Mouse (Mus musculus) mature B cell (primary cell): Measurements from ENCODE around the gene Hmg20a.

Experiments
- in situ Hi-C: fragments of 300-500 bp; cut with MboI; formaldehyde crosslinking; loops from 2 replicates; pipeline ENCODE4 v1.14.3; 2019

The Hmg20a gene

DNA sequence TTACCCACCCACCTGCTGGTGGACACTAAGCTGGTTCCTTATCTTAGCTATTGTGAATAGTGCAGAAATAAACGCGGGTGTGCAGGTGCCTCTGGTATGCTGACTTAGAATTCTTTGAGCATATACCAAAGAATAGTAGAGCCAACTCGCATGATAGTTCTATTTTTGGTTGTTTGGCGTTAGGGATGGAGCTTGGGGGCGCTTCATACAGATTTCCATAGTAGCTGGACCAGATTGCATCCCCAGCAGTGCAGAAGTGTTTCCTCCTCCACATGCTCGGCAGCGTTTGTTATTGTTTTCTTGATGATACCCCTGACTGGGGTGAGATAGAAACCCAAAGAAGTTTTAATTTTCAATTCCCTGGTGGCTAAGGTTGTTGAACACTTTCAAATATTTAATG lies 21.3 kb downstream of the Hmg20a start:
- in situ Hi-C loops, result no loop called here

DNA sequence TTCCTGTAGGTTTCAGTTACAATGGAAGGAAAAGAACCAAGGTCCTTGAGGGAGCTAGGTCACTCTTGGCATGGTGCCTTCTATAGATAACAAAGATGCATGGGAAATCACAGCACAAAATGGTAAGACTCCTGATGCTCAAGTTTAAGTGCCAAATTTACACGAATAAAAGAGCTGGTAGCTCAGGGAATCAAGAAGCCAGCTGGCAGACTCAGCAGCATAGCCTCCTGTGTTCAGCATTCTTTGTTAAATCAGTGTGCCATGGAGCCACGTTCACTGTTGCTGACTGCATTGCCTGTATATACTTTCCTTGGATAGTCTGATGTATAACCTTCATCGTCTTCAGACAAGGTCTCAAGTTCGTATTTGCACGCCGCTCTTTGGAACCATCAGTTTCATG lies 33.2 kb downstream of the Hmg20a start:
- in situ Hi-C loops, result no loop called here

DNA sequence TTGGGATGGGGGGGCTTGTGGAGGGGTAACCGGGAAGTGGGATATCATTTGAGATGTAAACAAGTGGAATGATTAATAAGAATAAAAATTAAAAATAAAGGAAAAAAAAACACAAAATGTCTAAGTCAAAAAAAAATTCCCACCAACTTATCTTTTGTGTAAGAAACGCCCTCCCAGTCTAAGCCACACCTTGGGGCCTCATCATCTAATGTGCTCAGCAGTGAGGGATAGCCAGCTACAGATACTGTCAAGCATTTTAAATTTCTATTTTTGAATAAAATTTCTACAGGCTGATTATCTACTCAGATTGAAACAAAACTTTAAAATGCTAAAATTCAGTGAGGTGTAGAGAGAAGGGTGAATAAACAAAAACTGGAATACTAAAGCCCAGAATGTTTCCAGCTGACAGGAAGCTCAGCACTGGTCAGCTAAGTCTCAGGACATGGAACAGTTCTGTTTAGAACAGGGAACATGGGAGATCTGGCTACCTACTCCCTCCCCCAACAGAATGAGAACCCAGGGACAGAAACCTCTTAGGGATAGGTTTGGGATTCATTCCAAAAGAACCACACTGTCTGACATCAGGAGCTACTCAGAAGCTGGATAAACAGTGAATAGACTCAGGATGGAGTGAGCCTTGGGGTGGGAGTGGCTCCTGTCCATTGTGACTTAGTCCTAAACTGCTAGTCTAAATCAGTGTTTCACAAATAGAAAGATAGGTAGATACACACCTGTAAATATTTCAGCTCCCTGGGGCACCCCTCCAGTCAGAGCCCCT lies 34.8 kb downstream of the Hmg20a start:
- in situ Hi-C loops, result no loop called here

DNA sequence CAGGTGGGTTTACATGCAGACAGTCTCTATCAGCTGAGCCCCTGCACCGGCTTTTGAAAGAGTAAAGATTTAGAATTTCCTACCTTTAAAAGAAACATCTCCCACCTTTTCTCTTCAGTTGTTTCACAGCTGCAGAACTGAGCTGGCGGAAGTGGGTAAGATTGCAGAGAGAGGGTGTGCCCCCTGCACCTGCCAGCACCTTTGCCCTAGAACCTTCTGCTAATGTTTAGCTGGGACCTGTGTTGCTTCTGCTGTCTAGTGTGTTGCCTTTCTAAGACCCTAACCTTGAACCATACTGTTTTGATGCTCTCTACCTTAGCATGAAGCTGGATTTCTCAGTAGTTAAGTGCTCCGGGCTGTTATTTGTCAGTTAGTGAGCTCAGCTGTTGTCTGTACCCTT lies 38.0 kb downstream of the Hmg20a start:
- in situ Hi-C loops, result no loop called here

DNA sequence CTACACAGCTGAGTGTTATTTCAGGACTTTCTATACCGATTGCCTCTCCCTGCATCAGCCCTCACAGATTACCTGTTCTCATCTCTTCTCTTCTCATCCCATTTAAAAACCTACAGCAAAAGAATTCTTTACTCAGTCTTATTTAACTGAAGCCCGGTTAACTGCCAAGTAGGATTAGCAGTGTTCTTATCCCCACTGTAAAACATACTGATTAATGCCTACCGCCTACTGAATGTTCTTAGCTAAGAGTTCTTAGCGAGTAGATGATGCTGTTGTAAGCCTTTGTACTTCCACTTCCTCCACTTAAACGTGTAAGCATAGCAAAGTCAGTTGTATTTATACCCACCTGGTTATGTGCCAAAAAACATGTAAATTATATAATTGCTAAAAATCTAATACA lies 42.6 kb downstream of the Hmg20a start:
- in situ Hi-C loops, result no loop called here

DNA sequence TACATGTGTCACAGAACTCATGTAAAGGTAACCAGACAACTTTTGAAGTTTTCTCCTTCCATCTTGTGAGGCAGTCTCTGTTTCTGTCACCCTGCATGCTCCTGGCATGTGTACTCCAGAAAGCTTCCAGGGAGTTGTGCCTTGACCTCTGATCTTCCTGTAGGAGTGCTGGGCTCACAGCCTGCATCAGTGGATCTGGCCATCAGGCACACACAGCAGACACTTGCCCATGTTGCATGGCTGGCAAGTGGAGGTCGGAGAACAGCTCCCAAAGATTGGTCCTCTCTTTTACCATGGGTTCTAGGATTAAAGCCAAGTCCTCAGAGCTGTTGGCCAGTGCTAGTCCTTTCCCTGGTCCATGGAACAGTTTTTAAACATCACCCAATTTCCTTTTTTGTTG lies 44.2 kb downstream of the Hmg20a start:
- in situ Hi-C loops, result no loop called here

DNA sequence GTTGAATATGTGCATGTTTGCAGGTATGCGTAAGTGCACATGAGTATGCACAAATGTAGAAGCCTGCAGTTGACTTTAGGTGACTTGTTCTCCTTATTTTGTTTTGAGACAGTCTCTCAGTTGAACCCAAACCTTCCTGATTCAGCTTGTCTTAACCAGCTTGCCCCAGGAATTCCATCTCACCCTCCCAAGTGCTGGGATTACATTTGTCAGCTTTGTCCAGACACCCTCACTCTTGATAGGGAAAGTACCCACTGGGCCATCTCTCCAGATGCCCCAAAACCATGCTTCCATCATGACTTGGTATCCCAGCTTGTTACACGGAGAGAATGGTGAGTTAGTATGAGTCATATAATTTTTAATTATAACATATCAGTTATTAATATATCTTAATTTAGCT lies 44.6 kb downstream of the Hmg20a start:
- in situ Hi-C loops, result no loop called here

DNA sequence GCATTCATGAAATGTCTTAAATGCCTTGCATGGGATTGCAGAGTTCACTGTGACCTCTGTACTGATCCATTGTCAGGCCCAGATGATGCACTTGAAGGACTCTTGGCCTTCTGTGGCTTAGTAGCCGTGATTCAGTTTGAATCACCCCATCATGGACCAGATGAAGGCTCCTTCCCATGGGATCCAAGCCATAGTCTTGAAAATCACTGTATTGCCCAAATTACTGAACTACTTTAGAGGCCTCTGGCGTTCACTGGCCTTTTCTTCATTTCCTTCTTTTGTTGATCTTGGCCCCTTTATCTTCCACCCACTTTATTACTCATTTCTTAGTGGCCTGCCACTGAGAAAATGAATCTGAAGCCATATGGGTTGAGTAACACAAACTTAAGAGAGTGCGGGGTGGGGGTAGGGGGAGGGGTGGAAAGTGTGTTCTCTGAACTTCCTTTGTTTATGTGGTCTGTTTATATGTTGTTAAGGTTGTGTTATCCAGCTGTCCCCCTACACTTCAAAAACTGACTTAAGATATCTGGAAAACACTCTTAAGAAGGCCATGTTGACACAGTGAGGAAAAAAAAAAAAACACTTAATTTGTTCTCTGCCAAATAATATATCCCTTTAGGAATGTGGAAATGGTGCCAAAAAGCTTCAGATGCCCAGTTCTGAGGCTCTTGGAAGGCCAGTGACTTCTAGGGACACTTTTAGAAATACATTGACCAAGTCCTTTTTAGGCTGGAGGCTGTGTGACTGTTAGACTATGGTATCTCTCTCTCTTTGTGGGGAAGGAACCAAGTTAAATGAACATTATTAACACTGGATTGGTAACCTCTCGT lies 45.5 kb downstream of the Hmg20a start:
- in situ Hi-C loops, result no loop called here

DNA sequence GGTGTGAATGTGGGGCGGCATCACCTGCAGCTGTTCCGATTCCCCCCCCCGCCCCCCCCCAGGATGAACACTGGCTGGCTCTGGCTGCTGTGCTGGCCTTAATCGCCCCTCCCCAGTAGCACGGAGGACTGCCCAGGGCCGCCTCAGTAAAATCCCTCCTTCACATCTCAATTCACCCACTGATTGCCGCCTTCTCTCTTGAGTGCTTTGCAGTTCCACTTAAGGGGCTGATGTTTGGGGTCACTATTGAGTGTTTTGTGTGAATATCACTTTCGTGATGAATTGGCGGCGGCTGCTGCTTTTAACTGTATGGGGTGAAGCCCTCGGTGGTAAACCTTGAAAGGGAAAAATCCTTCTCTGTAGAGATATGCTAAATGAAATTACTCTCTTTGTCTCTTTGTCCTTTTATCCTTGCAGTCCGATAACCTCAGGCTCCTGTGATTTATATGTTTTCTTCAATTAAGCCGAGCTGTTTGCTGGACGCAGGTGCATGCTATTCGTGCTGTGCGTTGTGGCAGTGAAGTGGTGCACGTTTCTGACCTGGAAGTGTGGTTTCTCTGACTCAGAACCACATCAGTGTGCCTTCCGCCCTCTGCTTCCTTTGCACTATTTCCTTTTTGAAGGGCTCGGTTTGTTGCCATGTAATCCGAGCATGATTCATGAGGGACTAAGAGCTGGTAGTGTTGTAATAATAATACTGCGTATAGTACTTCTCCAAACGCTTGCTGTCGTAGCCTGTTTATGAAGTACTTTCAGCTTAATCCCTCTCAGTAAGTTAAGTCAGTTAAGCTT lies 46.6 kb downstream of the Hmg20a start:
- in situ Hi-C loops, result no loop called here

DNA sequence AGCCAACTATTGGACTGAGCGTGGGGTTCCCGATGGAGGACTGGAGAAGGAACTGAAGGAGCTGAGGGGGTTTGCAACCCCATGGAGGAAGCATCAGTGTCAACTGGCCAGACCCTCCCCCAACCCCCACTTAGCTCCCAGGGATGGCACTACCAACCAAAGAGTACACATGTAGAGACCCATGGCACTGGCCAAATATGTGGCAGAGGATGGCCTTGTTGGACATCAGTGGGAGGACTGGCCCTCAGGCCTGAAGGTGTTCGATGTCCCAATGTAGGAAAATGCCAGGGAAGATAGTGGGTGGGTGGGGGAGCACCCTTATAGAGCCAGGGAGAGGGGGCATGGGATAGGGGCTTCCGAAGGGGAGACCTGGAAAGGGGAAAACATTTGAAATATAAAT lies 47.8 kb downstream of the Hmg20a start:
- in situ Hi-C loops, result no loop called here

DNA sequence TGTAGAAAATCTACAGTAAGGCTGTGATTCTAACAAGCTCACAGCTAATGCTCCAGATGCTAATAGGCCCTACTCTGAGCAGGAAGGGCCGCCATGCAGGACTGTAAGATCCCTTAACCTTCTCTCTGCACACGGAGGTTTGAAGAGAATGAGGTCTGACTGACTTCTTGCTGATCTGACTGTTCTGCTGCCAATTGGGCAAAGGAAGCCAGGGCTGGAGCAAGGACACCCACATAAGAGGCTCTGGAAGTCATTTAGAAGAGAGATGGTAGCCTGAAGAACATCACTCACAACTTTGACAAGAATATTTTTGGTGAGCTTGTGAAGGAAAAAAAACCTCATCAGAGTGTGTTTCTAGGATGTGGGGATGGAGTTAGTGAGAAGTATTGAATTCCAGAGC lies 51.2 kb downstream of the Hmg20a start:
- in situ Hi-C loops, result no loop called here

DNA sequence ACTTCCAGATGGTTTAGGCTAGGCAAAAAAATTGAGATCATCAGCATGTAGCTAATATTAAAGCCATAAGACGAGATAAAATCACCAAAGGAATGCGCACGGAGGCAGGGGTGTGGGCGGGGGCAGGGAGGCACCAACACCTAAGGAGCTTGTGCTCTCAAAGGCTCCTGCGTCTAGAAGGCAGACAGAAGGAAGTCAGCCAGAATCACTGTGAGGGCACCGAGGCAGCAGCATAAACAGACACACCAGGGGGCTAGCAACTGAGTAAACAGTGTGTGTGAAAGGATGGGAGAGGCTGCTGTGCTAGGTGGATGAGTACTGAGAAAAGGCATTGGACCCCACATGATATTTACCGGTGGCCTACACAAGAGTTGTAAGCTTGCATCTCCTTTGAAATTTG lies 51.9 kb downstream of the Hmg20a start:
- in situ Hi-C loops, result no loop called here

DNA sequence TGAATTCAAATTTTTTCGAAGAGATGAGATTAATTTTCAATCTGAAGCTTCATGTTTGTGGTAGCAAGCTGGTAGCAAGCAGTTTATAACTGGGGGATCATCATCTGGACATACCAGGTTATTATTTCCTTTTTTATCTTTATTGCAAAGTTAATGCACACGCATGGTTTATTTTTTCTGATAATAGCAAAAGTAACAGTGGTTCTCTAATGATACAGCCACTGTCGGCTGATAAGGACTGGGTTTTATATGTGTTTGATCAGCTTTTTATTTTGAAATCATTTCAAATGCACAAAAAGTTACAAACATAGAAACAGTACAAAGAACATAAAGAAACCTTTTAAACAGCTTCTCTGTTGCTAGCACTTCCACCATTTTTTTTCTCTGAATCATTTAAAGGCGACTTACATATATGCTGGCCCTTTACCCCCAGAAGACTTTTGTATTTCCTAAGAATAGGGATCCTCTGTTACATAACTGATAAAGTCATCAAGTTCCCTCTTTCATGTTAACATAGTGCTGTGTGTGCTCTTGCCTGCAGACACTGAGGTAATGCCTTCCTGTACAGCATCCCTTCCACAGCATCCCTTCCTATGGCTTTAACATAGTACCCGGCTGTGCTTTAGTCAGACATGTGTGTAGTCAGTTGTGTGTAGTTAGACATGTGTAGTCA lies 60.7 kb downstream of the Hmg20a start:
- in situ Hi-C loops, result no loop called here

DNA sequence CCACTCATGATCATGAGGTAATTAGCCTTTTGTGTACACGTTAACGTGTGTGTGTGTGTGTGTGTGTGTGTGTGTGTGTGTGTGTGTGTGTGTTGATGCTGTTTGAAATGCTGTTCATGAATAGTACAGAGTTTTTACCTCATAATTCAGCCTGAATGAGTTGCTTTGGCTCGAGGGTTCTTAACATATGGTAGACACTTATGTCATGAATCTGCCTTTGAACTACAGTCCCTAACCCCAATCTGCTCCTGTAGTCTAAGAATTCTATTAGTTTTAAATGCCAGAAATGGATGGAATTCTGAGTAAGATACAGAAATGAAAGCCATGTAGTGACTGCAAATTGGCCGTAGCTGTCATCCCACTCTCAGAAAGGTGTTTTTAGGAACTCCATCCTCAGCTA lies 64.2 kb downstream of the Hmg20a start:
- in situ Hi-C loops, result no loop called here

DNA sequence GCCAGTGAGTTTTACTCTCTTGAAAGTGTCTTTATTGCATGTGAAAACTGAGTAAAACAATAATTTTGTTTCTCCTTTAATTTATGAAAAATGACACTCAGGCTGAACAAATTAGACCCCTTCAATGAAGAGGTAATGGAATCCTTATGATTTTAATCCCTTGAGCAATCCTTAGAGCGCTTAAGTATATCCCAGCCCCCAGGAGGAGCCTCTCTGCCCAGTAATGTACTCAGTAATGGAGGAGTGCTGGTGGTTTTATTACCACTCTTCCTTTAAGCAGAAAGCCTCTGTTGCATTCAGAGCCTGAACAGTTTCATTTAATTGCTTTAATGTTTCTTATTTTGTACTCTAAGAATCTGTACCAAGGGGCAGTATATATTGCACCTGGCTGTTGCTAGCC lies 67.0 kb downstream of the Hmg20a start:
- in situ Hi-C loops, result no loop called here

DNA sequence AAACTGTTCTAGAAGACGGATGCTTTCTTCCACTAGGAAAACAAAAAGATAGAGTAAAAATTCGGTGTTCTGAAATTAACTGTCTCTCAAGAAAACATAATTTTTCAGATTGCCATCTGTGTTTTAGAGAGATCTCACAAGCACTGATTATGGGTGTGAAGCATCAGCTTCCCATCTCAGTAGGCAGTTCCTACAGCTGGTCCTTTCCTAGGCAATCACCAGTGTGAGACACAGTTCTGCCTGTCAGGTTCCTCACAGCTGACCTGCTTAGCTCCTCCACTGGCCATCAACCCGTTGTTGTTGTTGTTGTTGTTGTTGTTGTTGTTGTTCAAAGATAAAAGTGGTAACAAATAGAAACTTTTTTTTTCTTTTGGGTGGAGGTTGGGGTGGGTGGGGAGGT lies 67.7 kb downstream of the Hmg20a start:
- in situ Hi-C loops, result no loop called here

DNA sequence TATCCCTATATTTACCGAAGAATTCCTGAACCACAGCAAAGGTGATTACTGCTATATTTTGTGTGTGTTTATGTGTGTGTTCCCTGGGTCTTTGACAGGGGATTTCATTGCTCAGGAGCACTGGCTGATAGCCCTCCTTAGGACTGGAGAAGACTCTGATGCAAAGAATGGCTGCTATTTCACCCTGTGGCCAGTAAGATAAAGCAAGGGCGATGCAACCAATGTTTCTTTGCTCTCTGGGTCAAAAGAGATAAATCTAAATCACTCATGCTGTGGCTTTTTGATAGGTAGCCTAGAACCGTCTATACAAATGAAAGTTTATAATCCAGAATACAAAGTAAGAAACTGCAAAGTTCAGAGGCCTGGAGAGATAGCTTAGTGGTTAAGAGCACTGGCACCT lies 69.2 kb downstream of the Hmg20a start:
- in situ Hi-C loops, result no loop called here

DNA sequence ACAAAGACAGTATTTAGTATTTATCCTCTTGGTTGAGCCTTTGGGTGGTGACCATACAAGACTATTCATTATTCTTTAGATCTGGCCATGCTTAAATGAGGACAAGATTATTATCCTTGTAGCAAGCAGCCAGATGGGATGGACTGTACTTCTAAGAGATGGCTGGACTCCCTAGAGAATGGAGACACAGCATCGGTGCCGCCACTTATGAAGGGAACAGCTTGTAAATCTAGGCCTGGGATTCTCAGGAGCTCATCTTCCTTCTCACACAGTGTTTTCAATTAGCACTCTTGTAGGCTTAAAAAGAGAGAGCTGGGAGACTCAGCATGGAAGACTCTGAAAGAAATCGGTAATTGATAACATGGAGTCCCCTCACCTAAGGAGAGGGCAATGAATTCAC lies 74.0 kb downstream of the Hmg20a start:
- in situ Hi-C loops, result no loop called here

DNA sequence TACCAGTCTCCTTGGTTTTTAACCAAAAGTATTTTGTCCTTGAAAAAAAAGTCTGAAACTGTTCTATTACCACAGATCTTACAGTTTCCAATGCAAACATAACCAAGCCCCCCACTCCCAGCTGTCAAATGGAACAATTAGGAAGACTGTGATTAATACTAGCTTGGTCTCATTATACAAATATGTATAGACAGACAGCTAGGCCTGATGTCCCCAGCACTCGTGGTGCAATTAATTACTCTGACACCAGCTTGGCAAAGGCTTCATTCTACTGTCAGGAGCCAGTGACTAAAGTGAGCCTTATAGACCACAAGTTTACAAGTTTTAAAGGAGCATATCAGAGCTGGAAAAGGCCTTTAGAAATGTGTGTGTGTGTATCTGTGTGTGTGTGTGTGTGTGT lies 74.5 kb downstream of the Hmg20a start:
- in situ Hi-C loops, result no loop called here

DNA sequence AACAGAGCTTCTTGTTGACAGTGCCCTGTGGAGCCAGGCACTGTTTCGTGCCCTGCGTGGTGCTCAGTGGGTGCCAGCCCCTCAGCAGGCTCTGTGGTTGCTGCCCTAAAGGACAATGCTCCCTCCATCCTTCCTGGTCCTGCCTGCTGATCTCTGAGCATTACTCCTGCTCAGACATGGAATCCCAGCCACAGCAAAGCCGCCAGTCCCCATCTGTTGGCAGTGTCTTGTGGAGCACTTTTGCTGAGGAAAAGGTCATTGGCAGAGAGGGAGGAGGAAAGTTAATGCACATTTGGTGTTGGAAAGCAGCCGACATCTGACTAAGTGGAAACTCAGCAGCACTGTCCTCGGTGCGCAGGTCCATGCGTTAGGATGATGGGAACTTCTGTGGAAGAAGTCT lies 76.7 kb downstream of the Hmg20a start:
- in situ Hi-C loops, result no loop called here

DNA sequence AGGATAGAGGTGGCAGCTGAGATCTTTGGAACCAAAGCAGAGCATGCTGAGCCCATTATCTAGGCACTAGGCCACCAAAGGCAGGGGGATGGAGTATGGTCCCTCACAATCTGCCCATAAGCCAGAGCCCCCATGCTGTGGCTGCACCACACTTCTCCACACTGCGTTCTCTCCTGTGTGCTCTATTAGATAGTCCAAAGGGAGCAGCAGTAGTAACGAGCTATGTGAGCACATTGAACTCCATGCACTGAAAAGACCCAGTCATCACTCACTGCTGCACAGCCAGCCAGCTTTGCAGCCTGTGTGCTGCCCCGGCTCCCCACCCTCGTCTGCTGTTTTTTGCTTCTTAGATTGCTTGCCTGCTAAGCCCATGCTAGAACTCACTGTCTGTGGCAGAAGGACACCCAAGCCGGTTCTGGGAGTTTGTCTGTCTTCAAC lies 77.4 kb downstream of the Hmg20a start:
- in situ Hi-C loops, result no loop called here

DNA sequence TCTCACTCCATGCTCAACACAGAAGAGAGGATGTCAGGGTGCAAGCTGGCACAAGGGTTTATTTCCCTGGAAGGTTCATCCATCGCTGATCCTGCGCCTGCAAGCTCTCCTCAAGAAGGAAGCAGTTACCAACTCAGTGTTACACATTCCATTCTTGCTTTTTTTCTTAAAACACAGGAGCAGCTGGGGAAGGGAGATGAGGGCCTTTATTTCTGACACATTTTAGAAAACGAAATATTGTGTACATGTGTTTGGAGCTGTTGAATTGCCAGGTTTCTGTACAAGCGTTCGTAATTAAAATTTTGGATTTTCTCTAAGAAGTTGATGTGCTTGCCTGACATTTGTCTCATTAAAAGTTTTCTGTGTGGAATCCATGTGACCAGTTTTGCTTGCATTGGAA lies 78.2 kb downstream of the Hmg20a start:
- in situ Hi-C loops, result no loop called here
